Mouse (Mus musculus): ENCODE measurements around the gene Adap1. TPM values are rescaled to one million over a fixed set of nuclear protein-coding genes. Genes with fewer than 3 reads are reported as not detected.
"Not testable (repeated sequence)": the region's sequence is repeated elsewhere in the genome, so short reads cannot be mapped to it uniquely, and the experiment has no call there.

Gene Adap1
- total RNA-seq, 2 experiments from 2014 or later = 4.2 to 9.5 TPM

DNA sequence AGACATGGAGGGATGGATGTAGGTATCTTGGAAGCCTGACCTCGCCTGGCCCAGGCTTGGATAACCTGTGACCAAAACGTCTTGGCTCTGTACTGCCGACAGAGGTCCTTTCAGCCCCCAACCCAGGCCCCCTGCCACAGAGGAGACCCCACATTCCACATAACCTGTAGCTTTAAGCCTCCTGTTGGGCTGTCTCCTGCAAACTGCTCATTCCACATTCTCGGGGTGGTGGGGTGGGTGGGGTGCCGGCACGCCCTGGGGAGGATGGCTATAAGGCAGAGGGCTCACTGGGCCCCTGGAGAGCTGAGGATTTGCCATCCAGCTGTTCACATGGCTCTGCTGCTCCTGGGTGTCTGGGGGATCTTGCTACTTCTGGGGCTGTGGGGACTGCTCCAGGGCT lies 26.9 kb upstream of the Adap1 start, which contains the start of gene Cyp2w1:
Cyp2w1 (plus strand) TSS at position 301 of the 400 bp plus-strand sequence.
- no peak for ATAC-seq (replicated peaks; ENCODE audit: low FRiP score, poor library complexity, severe bottlenecking)

GRCm38 (mm10) chr5:139351628-139352027 lies 26.2 kb upstream of the Adap1 start:
- no peak for ATAC-seq (replicated peaks; ENCODE audit: low FRiP score, poor library complexity, severe bottlenecking)

DNA sequence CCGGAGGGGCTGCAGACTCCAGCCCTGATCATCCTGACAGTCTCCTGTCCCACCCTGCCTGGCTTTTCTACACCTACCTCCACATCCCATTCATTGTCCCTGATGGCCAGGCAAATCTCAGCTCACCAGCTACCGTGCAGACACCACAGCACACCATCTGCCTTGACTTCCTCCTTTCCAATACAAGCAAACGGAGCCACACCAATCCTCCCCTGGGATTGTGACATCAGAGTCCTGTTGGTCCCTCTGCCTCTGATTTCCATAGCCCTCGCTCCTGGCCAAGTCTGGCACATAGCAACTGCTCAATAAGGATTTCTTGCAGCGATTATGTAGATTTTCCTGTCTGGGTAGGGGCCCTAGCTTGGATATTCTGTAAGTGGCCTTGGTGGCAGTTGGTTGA lies 25.7 kb upstream of the Adap1 start, which contains the start of gene Cox19:
Cox19 (minus strand) TSS at position 285 of the 400 bp plus-strand sequence.
- ATAC-seq (replicated peaks; ENCODE audit: low FRiP score, poor library complexity, severe bottlenecking) = no peak

DNA sequence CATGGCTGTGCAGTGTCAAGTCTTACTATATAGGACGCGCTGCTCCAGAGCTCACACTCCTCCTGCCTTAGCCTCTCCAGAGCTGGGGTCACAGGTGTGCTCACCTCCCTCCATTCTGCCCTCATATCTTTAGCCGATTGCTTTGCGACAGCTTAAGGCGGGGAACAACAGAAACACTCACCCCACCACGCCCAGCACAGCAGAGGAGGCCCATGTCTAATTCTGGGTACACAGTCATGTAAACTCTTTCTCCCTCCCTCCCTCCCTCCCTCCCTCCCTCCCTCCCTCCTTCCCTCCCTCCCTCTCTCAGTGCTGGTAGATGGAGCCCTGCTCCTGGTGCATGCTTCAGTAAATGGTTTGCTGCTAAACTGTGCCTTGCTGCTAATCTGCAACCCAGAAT lies 24.3 kb upstream of the Adap1 start:
- ATAC-seq (replicated peaks; ENCODE audit: low FRiP score, poor library complexity, severe bottlenecking) = no peak

DNA sequence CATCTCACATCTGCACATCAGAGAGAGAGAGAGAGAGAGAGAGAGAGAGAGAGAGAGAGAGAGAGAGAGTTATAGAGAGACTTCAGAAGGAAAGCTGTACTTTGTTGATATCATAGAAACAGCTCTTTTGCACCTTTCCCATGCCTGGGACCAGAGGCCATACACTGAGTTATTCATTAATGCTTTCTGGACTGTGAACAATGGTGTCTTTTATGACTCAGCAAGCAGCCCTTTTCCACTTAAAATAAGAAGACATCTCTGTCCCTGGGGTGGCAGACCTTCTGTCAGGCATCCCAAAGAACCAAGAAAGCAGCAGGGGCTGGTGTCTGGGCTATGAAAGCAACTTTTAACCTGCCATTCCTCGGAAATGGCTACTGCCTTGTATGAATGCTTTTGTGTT lies 21.8 kb upstream of the Adap1 start:
- no peak for ATAC-seq (replicated peaks; ENCODE audit: low FRiP score, poor library complexity, severe bottlenecking)

GRCm38 (mm10) chr5:139345364-139345714 lies 19.9 kb upstream of the Adap1 start:
- ATAC-seq (replicated peaks; ENCODE audit: low FRiP score, poor library complexity, severe bottlenecking) = peak; percentile 31

- peak; percentile 93 for ATAC-seq (replicated peaks; ENCODE audit: low FRiP score, poor library complexity, severe bottlenecking)
Observed at GRCm38 (mm10) chr5:139344687-139345363, 19.4 kb upstream of the Adap1 start.

DNA sequence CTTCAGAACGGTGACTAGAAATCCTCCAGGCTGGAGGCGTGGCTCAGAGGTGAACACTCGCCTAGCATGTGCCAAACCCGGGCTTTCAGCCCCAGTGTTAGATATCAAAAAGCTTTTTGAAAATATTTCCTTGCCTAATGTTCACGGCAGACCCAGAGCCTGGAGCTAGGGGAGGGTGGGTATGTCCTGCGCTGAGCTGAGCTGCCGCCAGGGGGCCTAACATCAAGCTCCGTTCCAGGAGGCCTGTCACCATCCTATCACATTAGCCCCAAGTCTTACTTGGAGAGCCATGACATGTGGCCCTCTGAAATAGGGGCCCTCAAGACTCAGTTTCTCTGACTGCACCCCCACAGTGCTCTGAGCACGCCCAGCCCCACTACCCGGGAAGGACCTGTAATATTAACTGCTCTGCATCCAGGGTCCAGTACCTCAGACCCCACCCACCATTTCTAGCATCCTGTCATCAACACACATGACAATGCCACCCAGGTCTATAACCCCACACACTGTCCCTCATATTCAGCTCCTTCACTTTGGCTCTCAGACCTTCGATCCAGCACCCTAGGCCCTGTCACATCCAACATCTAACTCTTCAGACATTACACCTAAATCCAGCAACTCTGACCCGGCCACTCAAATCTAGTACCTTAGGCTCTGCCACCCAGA lies 18.7 kb upstream of the Adap1 start:
- peak; percentile 80 for ATAC-seq (replicated peaks; ENCODE audit: low FRiP score, poor library complexity, severe bottlenecking)

DNA sequence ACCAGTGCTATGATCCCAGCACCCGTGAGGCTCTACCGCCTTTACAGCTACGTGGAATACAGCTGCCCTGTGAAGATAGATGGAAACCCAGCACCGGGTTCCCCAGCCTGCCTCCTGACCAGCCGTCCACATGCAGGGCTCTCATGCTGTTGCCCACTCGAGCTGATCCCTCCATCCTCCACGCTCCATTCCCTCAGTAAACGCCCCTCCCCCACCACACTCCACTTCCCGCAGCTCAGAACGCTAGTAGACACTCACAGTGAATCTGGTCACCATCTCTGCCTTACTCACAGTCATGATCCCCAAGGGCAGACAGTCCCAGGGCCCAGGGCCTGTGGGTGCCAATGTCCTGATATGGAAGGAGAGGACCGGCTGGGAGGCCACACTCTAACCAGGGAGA lies 13.5 kb upstream of the Adap1 start:
- no peak for ATAC-seq (replicated peaks; ENCODE audit: low FRiP score, poor library complexity, severe bottlenecking)

- ATAC-seq (replicated peaks; ENCODE audit: low FRiP score, poor library complexity, severe bottlenecking) = no peak
Observed at GRCm38 (mm10) chr5:139338403-139338802, 13.0 kb upstream of the Adap1 start.

- ATAC-seq (replicated peaks; ENCODE audit: low FRiP score, poor library complexity, severe bottlenecking) = no peak
Observed at GRCm38 (mm10) chr5:139337826-139338370, 12.5 kb upstream of the Adap1 start.

DNA sequence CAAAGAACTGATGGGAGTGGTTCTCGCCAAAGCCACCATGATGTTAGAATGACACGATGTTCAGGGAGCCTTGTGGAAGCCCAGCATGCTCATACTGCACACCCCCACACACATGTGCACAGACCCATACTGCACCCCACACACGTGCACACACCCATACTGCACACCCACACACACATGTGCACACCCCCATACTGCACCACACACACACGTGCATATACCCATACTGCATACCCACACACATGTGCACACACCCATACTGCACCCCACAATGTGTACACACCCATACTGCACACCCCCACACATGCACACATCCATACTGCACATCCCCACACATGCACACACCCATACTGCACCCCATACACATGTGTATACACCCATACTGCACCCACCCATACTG lies 10.2 kb upstream of the Adap1 start:
- ATAC-seq (replicated peaks; ENCODE audit: low FRiP score, poor library complexity, severe bottlenecking) = no peak

- not testable (repeated sequence) for ATAC-seq (replicated peaks; ENCODE audit: low FRiP score, poor library complexity, severe bottlenecking)
Observed at GRCm38 (mm10) chr5:139334394-139334793, 9.0 kb upstream of the Adap1 start.

DNA sequence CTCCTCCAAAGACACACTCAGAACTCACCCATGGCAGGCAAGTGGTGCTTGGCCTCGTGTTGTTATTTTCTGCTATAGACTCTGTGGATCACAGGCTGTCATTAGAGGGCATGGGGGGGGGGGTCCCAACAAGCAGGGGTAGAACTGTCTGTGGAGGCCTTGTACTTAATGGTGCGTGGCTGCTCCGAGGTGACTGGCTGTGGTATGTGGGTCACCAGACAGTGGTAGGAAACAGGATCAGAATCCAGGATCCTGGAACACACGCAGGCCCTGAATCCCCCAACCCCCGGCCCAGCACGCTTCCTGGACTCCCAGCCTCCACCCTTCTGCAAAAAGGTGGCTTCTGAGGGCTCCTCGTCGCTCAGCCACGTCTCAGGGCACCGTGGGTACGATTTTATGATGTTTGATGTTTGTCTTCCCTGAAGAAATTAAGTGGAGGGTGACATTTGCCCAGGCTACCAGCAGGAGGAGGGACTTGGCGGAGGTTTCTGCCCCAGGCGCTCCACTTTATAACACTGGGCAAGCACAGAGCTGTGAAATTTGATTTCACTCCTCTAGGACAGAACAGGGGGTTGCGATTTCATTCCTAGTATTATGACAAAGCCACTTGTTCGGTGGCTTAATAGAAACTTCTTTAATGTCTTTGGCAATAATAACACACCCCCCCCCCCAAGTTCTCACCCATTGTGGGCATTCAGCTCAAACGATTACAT lies 8.0 kb upstream of the Adap1 start:
- ATAC-seq (replicated peaks; ENCODE audit: low FRiP score, poor library complexity, severe bottlenecking) = no peak

- ATAC-seq (replicated peaks; ENCODE audit: low FRiP score, poor library complexity, severe bottlenecking) = no peak
Observed at GRCm38 (mm10) chr5:139332590-139333272, 7.3 kb upstream of the Adap1 start.

- ATAC-seq (replicated peaks; ENCODE audit: low FRiP score, poor library complexity, severe bottlenecking) = peak; percentile 66
Observed at GRCm38 (mm10) chr5:139331742-139332141, 6.3 kb upstream of the Adap1 start.

- no peak for ATAC-seq (replicated peaks; ENCODE audit: low FRiP score, poor library complexity, severe bottlenecking)
Observed at GRCm38 (mm10) chr5:139330766-139331165, 5.3 kb upstream of the Adap1 start.

- no peak for ATAC-seq (replicated peaks; ENCODE audit: low FRiP score, poor library complexity, severe bottlenecking)
Observed at GRCm38 (mm10) chr5:139327634-139328020, 2.2 kb upstream of the Adap1 start.

DNA sequence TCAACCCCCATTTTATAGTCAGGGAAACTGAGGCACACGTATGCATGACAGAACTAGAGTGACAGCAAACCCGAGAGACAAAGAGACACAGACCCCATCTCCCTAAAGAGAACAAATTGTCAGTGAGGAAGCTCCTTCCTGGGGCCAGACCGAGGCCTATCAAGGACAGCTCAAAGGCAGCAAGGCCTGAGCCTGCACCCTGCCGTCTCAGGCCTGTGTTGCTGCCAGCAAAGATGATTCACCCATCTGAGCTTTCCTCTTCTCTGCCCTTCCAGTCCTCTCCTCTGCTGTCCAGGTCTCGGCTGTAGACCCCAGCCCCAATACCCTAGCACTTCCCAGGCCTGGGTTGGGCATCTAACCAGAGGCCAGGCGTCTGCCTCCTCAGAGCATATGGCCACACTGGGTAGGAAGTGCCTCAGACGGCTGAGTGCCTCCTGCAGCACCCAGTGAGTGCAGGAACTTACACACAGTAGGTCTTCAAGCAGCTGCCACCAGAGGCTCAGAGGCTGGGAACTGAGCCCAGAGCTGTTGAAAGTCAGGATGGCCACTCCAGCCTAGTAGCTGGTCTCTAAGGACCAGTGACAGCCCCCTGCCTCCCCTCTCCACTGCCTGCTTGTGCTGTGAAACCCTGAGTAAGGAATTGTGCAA lies 1.7 kb upstream of the Adap1 start:
- ATAC-seq (replicated peaks; ENCODE audit: low FRiP score, poor library complexity, severe bottlenecking) = no peak
